Mouse (Mus musculus) heart, postnatal 0 days (tissue): ENCODE measurements at regions not wholly inside any gene's neighbourhood (a gene's known extent, or its start where the extent isn't known, plus 50 kb on each side); places are given as distances from the start of the nearest gene placed in this dataset.
A peak's percentile ranks its signal among the peaks of the same experiment; 100 is the strongest.

Experiments
- ATAC-seq: fragments of 200-750 bp; cut with Nextera tagmentation; 2 replicates; pipeline ENCODE4 v1.8.0; 2017; ENCODE audit warnings: low read depth, moderate number of reproducible peaks, moderate library complexity; ENCODE audit not compliant: insufficient read depth
- DNase-seq: peaks from one replicate; pipeline ENCODE4 v3.0.0-alpha.2; 2016; ENCODE audit warnings: low spot score
- H3K27ac ChIP-seq: fragments of 300-500 bp; sonication (generic); 2 replicates; pipeline ENCODE4 v1.5.1; 2014; ENCODE audit warnings: low read depth, mild to moderate bottlenecking
- H3K27me3 ChIP-seq: fragments of 300-500 bp; sonication (generic); 2 replicates; pipeline ENCODE4 v1.6.1; 2014; ENCODE audit warnings: low read length, mixed read lengths; ENCODE audit not compliant: control insufficient read depth, insufficient read depth
- H3K36me3 ChIP-seq: fragments of 300-500 bp; sonication (generic); replicated peaks from 2 replicates; pipeline ENCODE4 v1.6.1; 2014; ENCODE audit warnings: low read length, mixed read lengths; ENCODE audit not compliant: control insufficient read depth, insufficient read depth
- H3K4me1 ChIP-seq: fragments of 300-500 bp; sonication (generic); 2 replicates; pipeline ENCODE4 v1.6.1; 2014; ENCODE audit warnings: antibody characterized with exemption; ENCODE audit not compliant: control insufficient read depth, insufficient read depth
- H3K4me2 ChIP-seq: fragments of 300-500 bp; sonication (generic); 2 replicates; pipeline ENCODE4 v1.6.1; 2014; ENCODE audit warnings: low read depth, mild to moderate bottlenecking, low read length, moderate library complexity
- H3K4me3 ChIP-seq: fragments of 300-500 bp; sonication (generic); 2 replicates; pipeline ENCODE4 v1.5.1; 2014; ENCODE audit warnings: low read depth, low read length
- H3K9ac ChIP-seq: fragments of 300-500 bp; sonication (generic); replicated peaks from 2 replicates; pipeline ENCODE4 v1.6.1; 2014; ENCODE audit warnings: low read depth, low read length, mixed read lengths
- H3K9me3 ChIP-seq: fragments of 300-500 bp; sonication (generic); replicated peaks from 2 replicates; pipeline ENCODE4 v1.6.1; 2016; ENCODE audit warnings: low read length; ENCODE audit not compliant: control insufficient read depth
- CTCF ChIP-seq: IDR thresholded peaks from 2 replicates; pipeline ENCODE4 v1.5.1; 2016; ENCODE audit warnings: antibody characterized with exemption, control low read depth, low read depth
- EP300 ChIP-seq: IDR thresholded peaks from 2 replicates; pipeline ENCODE4 v1.6.1; 2016; ENCODE audit warnings: antibody characterized with exemption, low read depth
- WGBS: fragments of 180-500 bp; shearing (Covaris S2); extraction: QIAGEN DNeasy Blood & Tissue Kit; methylation state at CpG from one replicate; pipeline ENCODE4 v1.1.7; 2014; 5-methylcytosine and 5-hydroxymethylcytosine counted together

DNA sequence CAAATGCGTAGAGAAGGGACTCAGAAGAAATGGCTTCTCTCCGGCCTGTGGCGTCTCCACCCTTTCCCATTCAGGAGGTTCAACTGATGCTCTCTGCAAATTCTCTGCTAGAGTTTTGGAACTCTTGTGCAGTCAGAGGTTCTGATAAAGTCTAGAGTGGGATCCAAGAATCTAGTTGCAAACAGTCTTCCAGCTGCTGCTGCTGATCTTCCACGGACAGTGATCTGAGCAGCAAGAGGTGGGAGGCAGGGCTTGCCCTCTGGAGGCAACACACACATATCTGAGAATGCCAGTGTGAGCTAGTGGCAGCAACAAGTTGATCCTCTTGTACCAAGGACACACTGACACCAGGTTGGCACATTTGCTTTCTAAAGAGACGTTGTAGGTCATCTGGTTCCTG is 93.4 kb upstream of the Gas1 start:
- 63% methylated on average over 5 of the region's 5 CpGs for WGBS
- no peak for DNase-seq
- Histone ChIP-seq H3K9ac (no peak overlapping the region), H3K4me2 (no peak overlapping the region), H3K4me1 (peaks cover 6% of the 10 kb centered on the region; the same call in 1 of the 2 replicates), H3K4me3 (no peak overlapping the region), H3K27me3 (no peaks in the 10 kb centered on the region), H3K27ac (no peak overlapping the region), H3K9me3 (peaks cover 16% of the 10 kb centered on the region), H3K36me3 (no peaks in the 10 kb centered on the region)
- no peak for ATAC-seq
- TF ChIP-seq EP300: no peak

DNA sequence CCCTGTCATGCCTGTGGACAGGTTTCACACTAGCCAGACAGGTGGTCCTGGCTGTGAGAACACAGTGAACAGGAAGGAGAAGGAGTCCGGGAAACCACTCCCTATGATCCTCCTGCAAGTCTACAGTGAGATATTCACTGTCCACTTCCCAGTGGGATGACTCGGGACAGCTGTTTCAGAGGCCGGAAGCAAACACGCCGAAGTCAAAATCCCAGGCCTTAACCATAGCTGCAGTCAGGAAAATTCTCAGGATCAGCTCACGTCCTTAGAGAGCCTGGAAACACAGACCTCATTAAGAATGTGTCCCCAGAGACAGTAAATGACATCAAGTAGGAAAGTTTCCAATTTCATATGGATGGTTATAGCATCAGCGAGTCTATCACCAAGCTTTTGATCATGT is 96.2 kb upstream of the Gas1 start:
- TF ChIP-seq CTCF (no peak), EP300 (no peak)
- no peaks in the 10 kb centered on the region for H3K4me1 ChIP-seq
- H3K27ac ChIP-seq: peak overlapping the region; percentile 22
- H3K4me2 ChIP-seq: no peak overlapping the region
- ATAC-seq (0 out of 2 replicates have a peak, but pooled peaks have one; percentile 17), DNase-seq (peak; percentile 39)
- H3K27me3 ChIP-seq: no peaks in the 10 kb centered on the region
- H3K4me3 ChIP-seq: no peak overlapping the region
- H3K9ac ChIP-seq: no peak overlapping the region
- H3K9me3 ChIP-seq: peaks cover 16% of the 10 kb centered on the region
- H3K36me3 ChIP-seq: no peaks in the 10 kb centered on the region
- 67% methylated on average over 7 of the region's 7 CpGs for WGBS

DNA sequence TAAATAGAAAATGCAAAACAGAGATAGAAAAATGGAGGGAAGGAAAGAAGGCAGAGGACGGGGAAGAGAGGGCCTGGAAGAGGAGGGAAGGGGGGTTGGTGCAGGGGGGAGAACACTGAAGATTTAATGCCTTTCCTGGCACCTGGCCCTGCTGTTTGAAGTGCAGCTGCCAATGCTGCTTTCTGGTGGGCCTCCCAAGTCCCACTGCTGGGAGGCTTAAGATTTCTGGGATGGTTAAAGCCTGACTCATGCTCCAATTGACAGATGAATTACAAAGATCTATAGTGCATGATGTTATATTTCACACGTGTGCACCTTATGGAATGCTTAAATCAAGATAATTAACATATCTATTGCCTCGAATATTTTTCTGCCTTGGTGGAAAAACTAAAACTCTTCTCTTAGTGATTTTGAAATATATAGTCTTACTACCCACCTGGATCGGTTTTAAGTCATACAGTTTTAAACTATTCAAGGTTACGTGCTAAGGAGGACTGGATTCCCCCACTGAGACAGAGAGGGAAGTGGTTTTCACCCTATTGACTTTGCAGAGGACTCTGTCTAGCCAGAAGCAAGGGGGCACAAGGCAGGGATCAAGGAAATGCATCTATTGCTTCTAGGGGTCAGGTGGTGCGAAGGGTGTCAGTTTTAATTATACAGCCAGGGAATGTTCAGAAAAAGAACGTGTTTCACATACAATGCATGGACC is 105.5 kb upstream of the Gas1 start:
- no peaks in the 10 kb centered on the region for H3K36me3 ChIP-seq
- no peak overlapping the region for H3K27ac ChIP-seq
- no peak overlapping the region for H3K4me3 ChIP-seq
- TF ChIP-seq EP300 (no peak), CTCF (no peak)
- ATAC-seq (no peak), DNase-seq (no peak)
- H3K9ac ChIP-seq: no peak overlapping the region
- H3K27me3 ChIP-seq: no peaks in the 10 kb centered on the region
- H3K9me3 ChIP-seq: no peaks in the 10 kb centered on the region
- H3K4me2 ChIP-seq: no peak overlapping the region
- peaks cover 18% of the 10 kb centered on the region for H3K4me1 ChIP-seq
- 56% methylated on average over 7 of the region's 7 CpGs for WGBS

DNA sequence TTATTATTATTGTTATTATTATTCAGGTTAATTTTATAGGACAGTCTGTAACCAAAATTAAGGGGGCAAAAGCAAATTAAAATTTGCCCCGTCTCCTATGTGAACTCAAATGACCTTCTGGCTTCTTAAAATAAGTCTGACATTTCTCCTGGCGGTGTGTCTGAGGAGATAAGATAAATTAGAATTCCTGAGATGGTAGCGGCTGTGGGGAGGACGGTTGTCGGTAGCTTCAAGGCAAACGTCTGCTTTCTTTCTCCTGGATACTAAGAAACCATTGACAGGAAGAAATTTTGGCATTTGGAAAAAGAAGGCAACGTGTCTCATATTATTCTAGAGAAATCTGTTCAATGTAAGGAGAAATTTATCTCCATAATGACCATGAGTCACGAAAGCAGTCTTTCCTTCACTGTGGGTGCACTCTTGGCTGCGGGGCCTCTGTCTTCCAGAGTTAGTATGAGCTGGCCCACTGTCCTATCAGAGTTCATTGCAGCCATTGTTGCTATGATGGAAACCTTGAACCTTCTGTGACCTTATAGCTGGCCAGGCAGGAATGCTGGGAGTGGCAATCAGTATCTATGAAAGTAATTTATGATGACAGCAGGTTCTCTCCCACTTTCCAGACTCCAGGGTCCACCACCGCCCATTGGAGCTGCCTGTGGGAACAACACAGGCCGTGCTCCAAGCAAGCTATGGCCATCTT is 109.5 kb upstream of the Gas1 start:
- Histone ChIP-seq H3K27ac (peak overlapping the region; percentile 56), H3K9me3 (no peaks in the 10 kb centered on the region), H3K27me3 (no peaks in the 10 kb centered on the region), H3K4me1 (peaks cover 25% of the 10 kb centered on the region), H3K36me3 (no peaks in the 10 kb centered on the region), H3K4me3 (no peak overlapping the region), H3K4me2 (no peak overlapping the region), H3K9ac (no peak overlapping the region)
- TF ChIP-seq CTCF (no peak), EP300 (no peak)
- peak; percentile 47 for ATAC-seq
- 14% methylated on average over 11 of the region's 11 CpGs for WGBS
- peak; percentile 41 for DNase-seq

DNA sequence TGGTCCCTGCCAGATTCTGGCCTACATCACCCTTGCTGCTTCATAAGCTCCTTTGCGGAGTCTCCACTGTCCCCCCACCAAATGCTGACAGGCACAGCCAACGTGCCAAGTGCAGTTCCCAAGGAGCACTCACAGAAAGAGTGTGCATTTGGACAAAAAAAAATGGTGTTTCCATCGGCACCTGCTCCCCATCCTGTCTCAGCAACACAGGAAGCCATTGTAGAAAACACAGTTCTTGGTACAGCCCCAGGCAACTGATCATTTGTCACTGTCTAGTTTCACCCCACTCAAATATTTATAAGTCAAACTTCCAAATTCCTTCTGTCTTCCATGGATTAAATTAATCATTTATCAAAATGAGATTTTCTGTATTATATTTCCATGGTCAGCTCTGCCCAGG is 112.5 kb upstream of the Gas1 start:
- TF ChIP-seq CTCF (no peak), EP300 (no peak)
- H3K9me3 ChIP-seq: no peaks in the 10 kb centered on the region
- H3K27me3 ChIP-seq: no peaks in the 10 kb centered on the region
- H3K9ac ChIP-seq: no peak overlapping the region
- H3K36me3 ChIP-seq: no peaks in the 10 kb centered on the region
- WGBS: 67% methylated on average over 3 of the region's 3 CpGs
- no peak overlapping the region for H3K4me2 ChIP-seq
- H3K4me1 ChIP-seq: peaks cover 25% of the 10 kb centered on the region
- no peak for ATAC-seq
- H3K27ac ChIP-seq: no peak overlapping the region
- no peak overlapping the region for H3K4me3 ChIP-seq
- DNase-seq: no peak

GRCm38 (mm10) chr13:60290820-60291219 is 113.7 kb upstream of the Gas1 start:
- Histone ChIP-seq H3K9me3 (no peaks in the 10 kb centered on the region), H3K9ac (no peak overlapping the region), H3K4me1 (peaks cover 25% of the 10 kb centered on the region), H3K27me3 (no peaks in the 10 kb centered on the region), H3K27ac (no peak overlapping the region), H3K36me3 (no peaks in the 10 kb centered on the region), H3K4me3 (no peak overlapping the region), H3K4me2 (no peak overlapping the region)
- ATAC-seq (no peak), DNase-seq (no peak)
- WGBS: 47% methylated on average over 4 of the region's 4 CpGs
- TF ChIP-seq EP300 (no peak), CTCF (no peak)
